Mouse (Mus musculus) forebrain, embryonic 12.5 days (tissue): Measurements from ENCODE around the gene Cds2. TPM values are rescaled to one million over a fixed set of nuclear protein-coding genes. Genes with fewer than 3 reads are reported as not detected.

ENCODE experiments used
- ATAC-seq: fragments of 200-750 bp; cut with Nextera tagmentation; 2 replicates; pipeline ENCODE4 v1.8.0; 2017; ENCODE audit warnings: moderate TSS enrichment; ENCODE audit not compliant: low FRiP score
- H3K27ac ChIP-seq: fragments of 300-500 bp; sonication (generic); 2 replicates; pipeline ENCODE4 v1.5.1; 2016; ENCODE audit warnings: mild to moderate bottlenecking
- H3K27me3 ChIP-seq: fragments of 300-500 bp; sonication (generic); 2 replicates; pipeline ENCODE4 v1.6.1; 2016; ENCODE audit warnings: mild to moderate bottlenecking
- H3K36me3 ChIP-seq: fragments of 300-500 bp; sonication (generic); replicated peaks from 2 replicates; pipeline ENCODE4 v1.6.1; 2016; ENCODE audit warnings: mild to moderate bottlenecking
- H3K4me1 ChIP-seq: fragments of 300-500 bp; sonication (generic); 2 replicates; pipeline ENCODE4 v1.6.1; 2016
- H3K4me2 ChIP-seq: fragments of 300-500 bp; sonication (generic); 2 replicates; pipeline ENCODE4 v1.6.1; 2016; ENCODE audit warnings: mild to moderate bottlenecking, moderate library complexity
- H3K4me3 ChIP-seq: fragments of 300-500 bp; sonication (generic); replicated peaks from 2 replicates; pipeline ENCODE4 v1.5.1; 2016; ENCODE audit warnings: mild to moderate bottlenecking
- H3K9ac ChIP-seq: fragments of 300-500 bp; sonication (generic); 2 replicates; pipeline ENCODE4 v1.6.1; 2016; ENCODE audit warnings: mild to moderate bottlenecking
- H3K9me3 ChIP-seq: fragments of 300-500 bp; sonication (generic); 2 replicates; pipeline ENCODE4 v1.6.1; 2016
- WGBS: fragments of 180-500 bp; shearing (Covaris S2); methylation state at CpG from one replicate; pipeline ENCODE4 v1.1.7; 2016; 5-methylcytosine and 5-hydroxymethylcytosine counted together
- polyA plus RNA-seq: library from polyadenylated mRNA; unstranded; fragments of >200 nt; fragmentation: Nextera tagmentation; extraction: Ambion mirVana; gene quantifications from 2 replicates; pipeline ENCODE4 v1.2.1, GENCODE M21; 2016

Gene Cds2
- polyA plus RNA-seq, 1 experiment from 2014 or later, result 37.8 TPM

DNA sequence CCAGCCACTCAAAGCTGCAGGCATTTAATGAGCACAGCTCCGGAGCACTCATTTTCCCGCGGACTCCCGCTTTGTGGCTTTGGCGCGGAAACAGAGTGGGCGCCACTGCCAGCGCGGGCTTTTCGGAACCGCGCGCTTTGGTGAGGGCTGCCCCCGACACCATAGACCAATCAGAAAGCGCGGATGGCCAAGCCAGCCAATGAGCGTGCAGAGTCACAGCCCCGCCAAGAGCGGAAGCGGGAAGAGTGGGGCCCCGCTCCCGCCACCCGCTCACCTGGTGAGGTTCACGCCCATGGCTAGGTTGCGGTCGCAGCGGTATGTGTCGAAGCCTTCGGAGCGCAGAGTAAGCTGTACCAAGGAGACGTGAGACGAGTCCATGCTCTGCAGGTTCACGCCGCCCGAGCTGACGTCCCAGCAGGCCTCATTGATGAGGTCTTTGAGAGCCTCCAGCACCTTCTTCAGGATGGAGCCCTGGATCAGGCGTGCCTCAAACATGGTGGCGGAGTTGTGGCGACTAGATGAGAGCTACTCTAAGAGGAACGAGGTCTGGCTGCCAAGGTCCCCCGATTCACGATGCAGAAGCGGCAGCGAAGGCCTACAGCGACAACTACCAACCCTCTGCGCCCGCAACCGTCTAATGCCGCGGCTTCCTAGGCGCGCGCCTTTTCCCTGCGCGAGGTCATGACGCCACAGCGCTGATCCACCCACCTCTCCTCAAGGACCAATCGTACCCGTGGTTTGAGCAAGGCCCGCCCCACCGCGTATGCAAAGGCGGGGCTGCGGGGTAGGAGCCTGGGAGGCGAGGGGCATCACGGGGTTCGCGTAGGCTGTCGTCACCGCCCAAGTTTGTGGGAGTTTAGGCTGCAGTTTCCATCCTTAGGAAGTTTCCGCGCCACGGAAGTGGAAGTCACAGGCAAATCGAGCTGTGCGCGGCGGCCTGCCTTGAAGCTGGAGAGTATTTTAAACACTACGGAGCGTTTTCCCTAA, 10.1 kb upstream of the Cds2 start, which contains the start of gene Pcna:
Gene Pcna, minus strand, starts transcription at position 773 of the 987 bp plus-strand sequence.
- Histone ChIP-seq H3K36me3 (peaks cover 17% of the 10 kb centered on the region), H3K27me3 (no peaks in the 10 kb centered on the region), H3K4me1 (peaks cover 31% of the 10 kb centered on the region), H3K27ac (peak within 1 kb of the TSS; percentile 82), H3K9me3 (no peaks in the 10 kb centered on the region), H3K4me2 (peak within 1 kb of the TSS; percentile 67), H3K4me3 (peak within 1 kb of the TSS; percentile 62), H3K9ac (peak within 1 kb of the TSS; percentile 74)
- under 1% methylated on average over 79 of the region's 79 CpGs for WGBS
- ATAC-seq, result peak; percentile 99

DNA sequence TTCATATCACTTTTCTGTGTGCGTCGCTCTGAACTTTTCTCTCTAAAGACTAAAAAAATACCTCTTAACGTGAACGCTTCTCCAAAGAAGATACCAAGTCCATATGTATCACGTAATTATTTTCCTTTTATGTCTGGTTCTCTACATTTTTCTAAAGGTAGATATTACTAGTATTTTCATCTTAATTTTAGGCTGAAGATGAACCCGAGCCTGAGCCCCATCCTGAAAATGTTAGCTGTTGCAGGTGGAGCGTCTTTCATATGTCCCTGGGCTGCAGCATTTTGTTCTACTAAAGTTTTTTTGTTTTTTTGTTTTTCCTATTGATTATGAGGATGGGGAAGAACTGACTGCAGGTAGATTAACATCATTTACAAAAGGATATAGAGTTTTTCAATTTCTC, 9.3 kb upstream of the Cds2 start:
- ATAC-seq, result no peak
- peak overlapping the region; percentile 45 for H3K9ac ChIP-seq
- H3K27me3 ChIP-seq, result no peaks in the 10 kb centered on the region
- H3K4me2 ChIP-seq, result peak overlapping the region; percentile 67
- peaks cover 24% of the 10 kb centered on the region for H3K4me1 ChIP-seq
- no peaks in the 10 kb centered on the region for H3K9me3 ChIP-seq
- 1% methylated on average over 7 of the region's 7 CpGs for WGBS
- peak overlapping the region; percentile 77; the same call in 1 of the 2 replicates for H3K27ac ChIP-seq
- H3K4me3 ChIP-seq, result peak overlapping the region; percentile 62
- H3K36me3 ChIP-seq, result peaks cover 17% of the 10 kb centered on the region

DNA sequence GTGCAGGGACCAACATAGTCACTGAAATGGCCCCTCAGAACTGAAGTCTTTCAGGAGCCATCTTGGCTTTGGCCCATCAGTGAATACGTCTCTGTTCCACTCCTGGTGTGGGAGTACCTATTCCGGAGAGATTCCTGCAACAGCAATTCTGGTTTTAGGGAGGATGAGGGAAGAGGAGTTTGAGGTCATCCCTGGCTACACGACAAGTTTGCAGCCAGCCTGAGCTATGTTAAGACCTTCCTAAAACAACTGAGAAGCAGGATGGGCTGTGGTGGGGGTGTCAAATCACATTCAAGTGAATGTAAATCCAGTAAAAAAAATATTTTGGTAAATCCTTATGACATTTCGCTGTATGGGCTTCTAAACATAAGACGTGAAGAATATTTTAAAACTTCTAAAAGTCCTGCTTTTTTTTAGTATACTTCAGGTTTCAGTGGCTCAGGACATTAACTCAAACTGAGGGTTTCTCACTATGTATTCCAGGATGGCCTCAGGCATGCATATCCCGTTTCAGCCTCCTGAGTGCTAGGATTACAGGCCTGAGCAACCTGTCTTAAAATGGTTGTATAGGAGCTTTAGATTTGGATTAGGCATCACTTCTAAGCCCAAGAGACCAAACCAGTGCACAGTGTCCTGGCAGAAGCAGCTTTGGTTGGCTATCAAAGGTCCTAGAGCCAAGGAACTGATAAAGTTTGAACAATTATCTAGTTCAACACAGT, 5.4 kb upstream of the Cds2 start:
- H3K27me3 ChIP-seq, result no peaks in the 10 kb centered on the region
- H3K9ac ChIP-seq, result no peak overlapping the region
- ATAC-seq, result no peak
- no peaks in the 10 kb centered on the region for H3K9me3 ChIP-seq
- no peak overlapping the region for H3K27ac ChIP-seq
- H3K4me1 ChIP-seq, result peaks cover 3% of the 10 kb centered on the region; the same call in 1 of the 2 replicates
- 94% methylated on average over 6 of the region's 6 CpGs for WGBS
- no peak overlapping the region for H3K4me3 ChIP-seq
- no peaks in the 10 kb centered on the region for H3K36me3 ChIP-seq
- no peak overlapping the region for H3K4me2 ChIP-seq

DNA sequence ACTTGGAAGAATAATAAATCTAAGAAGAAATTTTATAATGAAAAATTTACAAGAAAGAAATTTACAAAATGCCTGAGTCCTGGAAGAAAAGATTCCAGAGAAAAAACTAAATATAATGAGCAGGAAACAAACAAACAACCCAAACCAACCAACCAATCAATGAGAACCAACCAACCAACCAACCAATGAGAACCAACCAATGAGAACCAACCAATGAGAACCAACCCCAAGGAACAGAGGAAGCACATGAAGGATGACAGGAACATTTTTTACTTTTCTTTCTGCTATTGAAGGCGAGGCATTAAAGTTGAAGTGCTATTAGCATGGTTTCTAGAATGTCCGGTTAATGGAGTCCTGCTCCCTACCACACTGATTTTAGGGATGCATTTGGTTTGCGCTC, 2.3 kb upstream of the Cds2 start:
- peaks cover 13% of the 10 kb centered on the region for H3K4me1 ChIP-seq
- H3K9me3 ChIP-seq, result no peaks in the 10 kb centered on the region
- H3K27me3 ChIP-seq, result no peaks in the 10 kb centered on the region
- H3K4me2 ChIP-seq, result no peak overlapping the region
- H3K4me3 ChIP-seq, result no peak overlapping the region
- 96% methylated on average over 3 of the region's 3 CpGs for WGBS
- H3K27ac ChIP-seq, result no peak overlapping the region
- ATAC-seq, result no peak
- no peak overlapping the region for H3K9ac ChIP-seq
- H3K36me3 ChIP-seq, result no peaks in the 10 kb centered on the region

DNA sequence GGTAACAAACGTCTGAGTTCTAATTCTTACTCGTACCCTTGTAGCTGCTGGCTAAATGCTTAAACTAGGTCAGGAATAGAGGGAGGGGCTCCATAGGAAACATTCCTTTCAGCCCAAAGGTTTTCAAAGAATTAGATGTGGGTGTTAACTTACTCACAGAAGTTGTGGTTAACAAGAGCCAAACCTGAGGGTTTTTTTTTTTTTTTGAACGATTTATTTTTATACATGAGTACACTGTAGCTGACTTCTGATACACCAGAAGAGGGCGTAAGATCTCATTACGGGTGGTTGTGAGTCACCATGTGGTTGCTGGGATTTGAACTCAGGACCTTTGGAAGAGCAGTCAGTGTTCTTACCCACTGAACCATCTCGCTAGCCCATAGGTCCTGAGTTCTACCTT, 773 bp upstream of the Cds2 start:
- ATAC-seq, result peak; percentile 0; the same call in 1 of the 2 replicates
- no peak overlapping the region for H3K4me3 ChIP-seq
- H3K4me2 ChIP-seq, result no peak overlapping the region
- H3K4me1 ChIP-seq, result peaks cover 13% of the 10 kb centered on the region
- no peaks in the 10 kb centered on the region for H3K27me3 ChIP-seq
- H3K27ac ChIP-seq, result no peak overlapping the region
- H3K9ac ChIP-seq, result no peak overlapping the region
- no peaks in the 10 kb centered on the region for H3K36me3 ChIP-seq
- no peaks in the 10 kb centered on the region for H3K9me3 ChIP-seq
- 74% methylated on average over 6 of the region's 6 CpGs for WGBS

DNA sequence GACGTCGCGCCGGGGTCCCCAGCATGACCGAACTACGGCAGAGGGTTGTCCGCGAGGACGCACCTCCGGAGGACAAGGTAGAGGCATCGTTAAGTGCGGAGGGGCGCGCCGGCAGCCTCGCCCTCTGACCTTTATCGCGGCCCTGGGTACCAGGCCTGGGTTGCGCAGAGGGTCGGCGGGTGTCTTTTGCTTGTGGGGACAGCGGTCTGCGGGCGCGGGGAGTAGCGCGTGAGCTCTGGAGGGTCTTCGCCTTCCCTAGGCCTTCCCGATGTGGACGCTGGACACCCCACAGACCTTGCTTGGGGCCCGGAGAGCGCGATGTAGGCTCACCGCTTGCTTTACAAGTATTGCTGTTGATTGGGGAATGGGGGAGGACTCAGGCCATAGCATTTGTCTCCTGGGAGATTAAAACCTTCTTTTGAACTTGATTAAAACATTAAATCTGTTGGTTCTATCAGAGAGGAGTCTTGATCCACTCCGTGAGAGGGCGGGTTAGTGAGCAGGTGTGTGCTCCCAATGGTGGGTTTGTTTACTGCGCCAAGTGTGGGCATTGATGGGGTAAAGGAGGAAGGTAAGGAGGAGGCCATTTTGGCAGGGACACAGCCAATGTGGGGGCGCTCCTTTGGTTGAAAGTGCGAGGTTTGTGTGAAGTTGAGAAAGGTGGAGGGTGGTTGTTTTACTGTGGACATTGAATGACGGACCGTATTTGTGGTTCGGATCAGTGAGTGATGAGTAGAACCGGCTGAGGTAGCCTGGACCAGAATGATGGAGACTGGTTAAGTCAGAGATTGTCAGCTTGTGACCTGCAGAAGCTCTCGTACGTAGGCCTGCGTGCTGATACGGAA, 695 bp downstream of the Cds2 start:
- Histone ChIP-seq H3K4me2 (peak overlapping the region; percentile 65), H3K27me3 (no peaks in the 10 kb centered on the region), H3K9me3 (no peaks in the 10 kb centered on the region), H3K9ac (peak overlapping the region; percentile 80), H3K36me3 (no peaks in the 10 kb centered on the region), H3K4me3 (peak overlapping the region; percentile 69), H3K27ac (peak overlapping the region; percentile 82), H3K4me1 (peaks cover 13% of the 10 kb centered on the region)
- WGBS, result under 1% methylated on average over 47 of the region's 47 CpGs
- ATAC-seq, result peak; percentile 69; the same call in 1 of the 2 replicates

DNA sequence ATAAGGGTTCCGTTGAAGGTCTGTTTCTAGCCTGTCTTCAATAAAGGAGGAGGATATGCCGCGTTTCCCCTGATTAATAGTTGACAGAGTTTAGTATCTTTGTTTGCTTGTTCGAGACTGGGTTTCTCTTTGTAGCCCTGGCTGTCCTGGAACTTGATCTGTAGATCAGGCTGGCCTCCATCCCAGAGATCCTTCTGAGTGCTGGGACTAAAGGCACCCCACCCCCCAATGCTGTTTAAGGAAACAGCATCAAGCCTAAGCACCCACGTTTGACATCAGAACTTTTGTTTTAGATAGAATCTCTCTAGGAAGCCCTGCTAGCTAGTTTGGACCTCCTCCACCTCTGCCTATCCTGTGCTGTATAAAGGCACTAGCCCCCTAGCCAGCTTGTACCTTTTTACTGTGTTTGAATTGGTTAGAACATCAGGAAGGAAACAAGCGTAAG, 1.3 kb downstream of the Cds2 start:
- Histone ChIP-seq H3K36me3 (no peaks in the 10 kb centered on the region), H3K27ac (peak overlapping the region; percentile 82; the same call in 1 of the 2 replicates), H3K9me3 (no peaks in the 10 kb centered on the region), H3K9ac (peak overlapping the region; percentile 80), H3K27me3 (no peaks in the 10 kb centered on the region), H3K4me3 (peak overlapping the region; percentile 69), H3K4me1 (peaks cover 13% of the 10 kb centered on the region), H3K4me2 (peak overlapping the region; percentile 65)
- WGBS, result 15% methylated on average over 6 of the region's 6 CpGs
- no peak for ATAC-seq

DNA sequence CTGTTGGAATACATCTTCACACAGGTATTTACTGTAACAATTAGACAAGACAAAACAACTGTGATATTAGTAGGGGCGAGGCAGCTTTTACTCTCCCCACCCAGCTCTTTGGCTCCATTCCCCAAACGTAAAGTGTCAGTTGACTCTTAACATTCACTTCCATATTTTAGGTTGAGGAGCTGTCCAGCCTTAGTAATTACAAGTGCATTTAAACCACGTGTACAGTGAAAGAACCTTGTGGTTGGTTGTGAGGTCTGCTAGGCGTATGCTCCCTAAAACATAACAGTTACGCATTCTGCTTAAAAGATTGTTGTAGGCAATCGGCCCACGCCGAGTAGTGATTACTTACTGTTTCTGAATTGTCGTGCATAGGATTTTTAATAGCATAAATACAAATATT, 2.2 kb downstream of the Cds2 start:
- Histone ChIP-seq H3K27ac (no peak overlapping the region), H3K4me1 (peaks cover 13% of the 10 kb centered on the region), H3K4me2 (peak overlapping the region; percentile 65), H3K9me3 (no peaks in the 10 kb centered on the region), H3K36me3 (no peaks in the 10 kb centered on the region), H3K9ac (no peak overlapping the region), H3K27me3 (no peaks in the 10 kb centered on the region), H3K4me3 (peak overlapping the region; percentile 69; the same call in 1 of the 2 replicates)
- WGBS, result 90% methylated on average over 9 of the region's 9 CpGs
- no peak for ATAC-seq

DNA sequence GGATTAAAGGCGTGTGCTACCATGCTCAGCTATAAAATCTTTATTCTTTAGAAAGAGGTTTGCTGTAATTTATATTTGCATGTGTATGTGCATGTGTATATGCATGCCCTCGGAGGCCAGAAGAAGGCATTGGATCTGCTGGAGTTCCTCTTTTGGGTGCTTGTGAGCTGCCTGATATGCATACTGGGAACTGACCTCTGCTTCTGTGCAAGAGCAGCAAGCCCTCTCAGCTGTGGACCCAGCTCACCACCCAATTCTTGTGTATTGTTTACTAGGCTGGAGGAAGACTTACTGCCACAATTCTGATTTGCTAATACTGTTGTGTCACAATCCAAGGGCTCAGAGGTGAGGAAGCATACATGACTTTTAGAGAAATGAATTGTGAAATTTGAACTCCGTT, 3.1 kb downstream of the Cds2 start:
- H3K4me1 ChIP-seq, result peaks cover 13% of the 10 kb centered on the region
- no peaks in the 10 kb centered on the region for H3K36me3 ChIP-seq
- H3K27ac ChIP-seq, result no peak overlapping the region
- H3K4me2 ChIP-seq, result no peak overlapping the region
- H3K9ac ChIP-seq, result no peak overlapping the region
- 92% methylated on average over 3 of the region's 3 CpGs for WGBS
- no peak overlapping the region for H3K4me3 ChIP-seq
- ATAC-seq, result no peak
- no peaks in the 10 kb centered on the region for H3K9me3 ChIP-seq
- H3K27me3 ChIP-seq, result no peaks in the 10 kb centered on the region

DNA sequence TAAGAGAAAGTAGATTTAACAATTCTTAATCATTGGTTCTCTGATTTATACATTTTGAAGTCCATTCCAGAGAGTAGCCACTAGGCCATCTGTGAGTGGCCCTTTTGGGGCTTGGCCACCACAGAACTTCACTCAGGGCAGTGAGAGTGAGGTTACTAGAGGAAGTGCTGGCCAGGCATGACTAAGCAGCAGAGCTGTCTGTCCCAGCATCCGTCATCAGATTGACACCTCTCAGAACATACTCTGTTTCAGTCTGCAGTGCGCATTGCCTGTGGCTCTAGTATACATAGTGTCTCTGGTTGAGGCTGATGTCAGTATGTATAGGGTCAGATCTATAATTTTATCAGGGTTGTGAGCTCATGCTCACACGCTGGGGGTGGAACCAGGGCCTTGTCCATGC, 6.3 kb downstream of the Cds2 start:
- H3K27me3 ChIP-seq, result no peaks in the 10 kb centered on the region
- WGBS, result 90% methylated on average over 3 of the region's 3 CpGs

DNA sequence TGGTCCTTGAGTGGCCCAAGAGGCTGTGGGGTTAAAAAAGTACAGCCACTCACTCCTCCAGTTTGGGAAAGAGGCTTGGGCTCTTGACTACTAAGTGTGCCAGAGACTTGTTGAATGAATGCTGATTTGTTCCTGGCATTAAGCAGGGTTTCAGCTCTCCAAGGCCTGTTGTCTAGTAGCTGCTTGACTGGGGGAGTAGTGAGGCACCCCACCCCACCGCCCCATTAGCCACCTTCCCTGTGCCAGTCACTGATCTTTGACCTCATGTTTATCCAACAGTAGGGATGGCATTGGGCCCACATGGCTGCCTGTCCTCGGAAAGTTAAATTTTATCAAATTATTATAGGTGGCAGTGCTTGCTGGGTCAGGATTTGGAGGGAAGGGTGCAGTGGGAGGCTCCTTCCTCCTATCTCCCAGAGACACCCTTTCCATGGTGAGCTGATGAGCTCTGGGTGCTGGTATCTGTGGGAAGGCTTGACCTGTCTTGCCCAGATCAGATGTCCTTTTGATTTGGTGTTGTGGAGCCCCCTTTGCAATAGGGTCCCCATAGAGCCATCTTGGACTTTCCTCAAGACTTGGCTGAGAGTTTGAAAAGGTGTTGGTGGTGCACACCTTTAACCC, 7.5 kb downstream of the Cds2 start:
- no peaks in the 10 kb centered on the region for H3K9me3 ChIP-seq
- 78% methylated on average over 2 of the region's 2 CpGs for WGBS
- H3K4me2 ChIP-seq, result no peak overlapping the region
- H3K4me1 ChIP-seq, result no peaks in the 10 kb centered on the region; the same call in 1 of the 2 replicates
- H3K27ac ChIP-seq, result no peak overlapping the region
- no peak overlapping the region for H3K4me3 ChIP-seq
- H3K27me3 ChIP-seq, result no peaks in the 10 kb centered on the region
- H3K9ac ChIP-seq, result no peak overlapping the region
- no peaks in the 10 kb centered on the region; the same call in 1 of the 2 replicates for H3K36me3 ChIP-seq
- ATAC-seq, result no peak

More for the DNA sequence above, 6.3 kb downstream of the Cds2 start:
- Histone ChIP-seq H3K4me2 (no peak overlapping the region), H3K4me3 (no peak overlapping the region), H3K9ac (no peak overlapping the region), H3K4me1 (peaks cover 11% of the 10 kb centered on the region), H3K36me3 (no peaks in the 10 kb centered on the region), H3K9me3 (no peaks in the 10 kb centered on the region), H3K27ac (no peak overlapping the region)
- no peak for ATAC-seq
